Mouse (Mus musculus) myocyte (in vitro differentiated cells): Measurements from ENCODE around the gene Rcc2. TPM values are rescaled to one million over a fixed set of nuclear protein-coding genes. Genes with fewer than 3 reads are reported as not detected.

ENCODE experiments used
- H3K27me3 ChIP-seq: one replicate; pipeline ENCODE4 v1.6.1; 2011; ENCODE audit not compliant: control insufficient read depth, insufficient read depth, insufficient read length
- H3K36me3 ChIP-seq: one replicate; pipeline ENCODE4 v1.6.1; 2011; ENCODE audit not compliant: control insufficient read depth, insufficient read depth
- H3K4me2 ChIP-seq: one replicate; pipeline ENCODE4 v1.6.1; 2011; ENCODE audit warnings: low read depth, control low read depth
- H3K4me3 ChIP-seq: one replicate; pipeline ENCODE4 v1.5.1; 2011; ENCODE audit warnings: mild to moderate bottlenecking, control low read depth, moderate library complexity
- H3K79me2 ChIP-seq: one replicate; pipeline ENCODE4 v1.6.1; 2011; ENCODE audit not compliant: control insufficient read depth, insufficient read depth
- H3ac ChIP-seq: one replicate; pipeline ENCODE4 v1.6.1; 2011; ENCODE audit not compliant: control insufficient read depth, insufficient read length
- CEBPB ChIP-seq: IDR thresholded peaks from 2 replicates; pipeline ENCODE4 v1.6.1; 2011; ENCODE audit warnings: mild to moderate bottlenecking, moderate library complexity; ENCODE audit not compliant: poor library complexity, insufficient read depth, severe bottlenecking
- E2F4 ChIP-seq: IDR thresholded peaks from one replicate; pipeline ENCODE4 v1.6.1; 2011; ENCODE audit warnings: mild to moderate bottlenecking, control low read depth, moderate library complexity; ENCODE audit not compliant: insufficient read depth
- MAX ChIP-seq: IDR thresholded peaks from one replicate; pipeline ENCODE4 v1.6.1; 2011; ENCODE audit warnings: low read depth, mild to moderate bottlenecking, control low read depth
- MYOD1 ChIP-seq, 3 experiments: IDR thresholded peaks; one replicate each; pipeline ENCODE4 v1.6.1; 2011; ENCODE audit warnings: control low read depth in 2 of 3, low read depth in 2 of 3, mild to moderate bottlenecking in 2 of 3, moderate library complexity in 1 of 3; ENCODE audit not compliant: insufficient read length in 2 of 3, control insufficient read depth in 1 of 3
- MYOG ChIP-seq, 3 experiments: IDR thresholded peaks; one replicate each; pipeline ENCODE4 v1.6.1; 2011; ENCODE audit warnings: control low read depth in 2 of 3, low read depth in 2 of 3, mild to moderate bottlenecking in 2 of 3; ENCODE audit not compliant: insufficient read length in 2 of 3, control insufficient read depth in 1 of 3, insufficient read depth in 1 of 3
- POLR2A ChIP-seq: IDR thresholded peaks from one replicate; pipeline ENCODE4 v1.6.1; 2011; ENCODE audit warnings: low read depth, mild to moderate bottlenecking, control low read depth, moderate library complexity; ENCODE audit not compliant: insufficient read length
- POLR2AphosphoS2 ChIP-seq: IDR thresholded peaks from one replicate; pipeline ENCODE4 v1.6.1; 2011; ENCODE audit warnings: low read depth, control low read depth; ENCODE audit not compliant: insufficient read length
- REST ChIP-seq: IDR thresholded peaks from one replicate; pipeline ENCODE4 v1.6.1; 2011; ENCODE audit warnings: mild to moderate bottlenecking, control low read depth, moderate library complexity; ENCODE audit not compliant: insufficient read depth, insufficient read length
- SRF ChIP-seq: IDR thresholded peaks from one replicate; pipeline ENCODE4 v1.6.1; 2011; ENCODE audit warnings: low read depth; ENCODE audit not compliant: control insufficient read depth, insufficient read length
- TCF12 ChIP-seq: IDR thresholded peaks from one replicate; pipeline ENCODE4 v1.6.1; 2011; ENCODE audit warnings: mild to moderate bottlenecking, control low read depth; ENCODE audit not compliant: poor library complexity, insufficient read depth, severe bottlenecking
- TCF3 ChIP-seq: IDR thresholded peaks from one replicate; pipeline ENCODE4 v1.6.1; 2011; ENCODE audit warnings: low read depth, control low read depth; ENCODE audit not compliant: insufficient read length
- USF1 ChIP-seq: IDR thresholded peaks from one replicate; pipeline ENCODE4 v1.6.1; 2011; ENCODE audit warnings: low read depth, mild to moderate bottlenecking, control low read depth, moderate library complexity
- polyA plus RNA-seq: library from polyadenylated mRNA; unstranded; fragments of >200 nt; fragmentation: generic; extraction: Trizol; gene quantifications from one replicate; pipeline ENCODE4 v1.2.1, GENCODE M21; 2012; ENCODE audit warnings: missing spikeins

The Rcc2 gene
- polyA plus RNA-seq, 1 experiment = 167 TPM

GRCm38 (mm10) chr4:140688044-140688825, 12.1 kb upstream of the Rcc2 start:
- Histone ChIP-seq H3K4me3 (no peak overlapping the region), H3K36me3 (no peaks in the 10 kb centered on the region), H3K27me3 (no peaks in the 10 kb centered on the region), H3K79me2 (no peaks in the 10 kb centered on the region), H3K4me2 (peak overlapping the region; percentile 71), H3ac (no peak overlapping the region)
- TF ChIP-seq TCF3 = no peak
- no peak for TF ChIP-seq CEBPB
- TF ChIP-seq MYOD1 (IDR thresholded peaks at IDR 0.05; ENCODE audit: control insufficient read depth in 1 of 3, insufficient read length in 2 of 3, low read depth in 2 of 3) = no peak
- TF ChIP-seq POLR2AphosphoS2 = no peak
- TF ChIP-seq POLR2A = no peak
- peak; percentile 7 for TF ChIP-seq MAX
- TF ChIP-seq SRF = no peak
- no peak for TF ChIP-seq E2F4
- no peak for TF ChIP-seq REST
- TF ChIP-seq USF1 = peak; percentile 94
- TF ChIP-seq TCF12 = no peak
- TF ChIP-seq MYOG (IDR thresholded peaks at IDR 0.05; ENCODE audit: control insufficient read depth in 1 of 3, insufficient read depth in 1 of 3, insufficient read length in 2 of 3, low read depth in 2 of 3) = no peak

- no peak for TF ChIP-seq POLR2AphosphoS2
- no peak for TF ChIP-seq TCF12
- no peak for TF ChIP-seq MYOG (IDR thresholded peaks at IDR 0.05; ENCODE audit: control insufficient read depth in 1 of 3, insufficient read depth in 1 of 3, insufficient read length in 2 of 3, low read depth in 2 of 3)
- Histone ChIP-seq H3ac (no peak overlapping the region), H3K27me3 (no peaks in the 10 kb centered on the region), H3K4me3 (no peak overlapping the region), H3K4me2 (peak overlapping the region; percentile 71), H3K36me3 (no peaks in the 10 kb centered on the region), H3K79me2 (no peaks in the 10 kb centered on the region)
Observed at GRCm38 (mm10) chr4:140688826-140689425, 11.4 kb upstream of the Rcc2 start.

GRCm38 (mm10) chr4:140689873-140690655, 10.3 kb upstream of the Rcc2 start:
- Histone ChIP-seq H3K4me2 (no peak overlapping the region), H3ac (no peak overlapping the region), H3K79me2 (no peaks in the 10 kb centered on the region), H3K27me3 (no peaks in the 10 kb centered on the region), H3K4me3 (no peak overlapping the region), H3K36me3 (no peaks in the 10 kb centered on the region)
- TF ChIP-seq TCF3 (no peak), TCF12 (no peak), USF1 (no peak), POLR2AphosphoS2 (no peak), E2F4 (no peak), MAX (no peak), MYOG (IDR thresholded peaks at IDR 0.05; ENCODE audit: control insufficient read depth in 1 of 3, insufficient read depth in 1 of 3, insufficient read length in 2 of 3, low read depth in 2 of 3) (no peak), REST (no peak), CEBPB (no peak), POLR2A (no peak), SRF (no peak), MYOD1 (IDR thresholded peaks at IDR 0.05; ENCODE audit: control insufficient read depth in 1 of 3, insufficient read length in 2 of 3, low read depth in 2 of 3) (no peak)

GRCm38 (mm10) chr4:140691481-140691880, 8.9 kb upstream of the Rcc2 start:
- Histone ChIP-seq H3K4me2 (no peak overlapping the region), H3K36me3 (no peaks in the 10 kb centered on the region), H3K27me3 (no peaks in the 10 kb centered on the region), H3ac (no peak overlapping the region), H3K79me2 (no peaks in the 10 kb centered on the region), H3K4me3 (no peak overlapping the region)
- TF ChIP-seq E2F4 = no peak
- no peak for TF ChIP-seq POLR2AphosphoS2
- TF ChIP-seq CEBPB = no peak
- no peak for TF ChIP-seq MAX
- TF ChIP-seq SRF = no peak
- TF ChIP-seq REST = no peak
- TF ChIP-seq TCF3 = no peak
- no peak for TF ChIP-seq USF1
- no peak for TF ChIP-seq TCF12
